Mouse (Mus musculus) hindbrain, embryonic 13.5 days (tissue): ENCODE results near the gene Pgap1. TPM values are rescaled to one million over a fixed set of nuclear protein-coding genes. Genes with fewer than 3 reads are reported as not detected.

ENCODE experiments used
- polyA plus RNA-seq: library from polyadenylated mRNA; unstranded; fragments of >200 nt; fragmentation: Nextera tagmentation; extraction: Ambion mirVana; gene quantifications from 2 replicates; pipeline ENCODE4 v1.2.1, GENCODE M21; 2015

The Pgap1 gene
- polyA plus RNA-seq, 1 experiment from 2014 or later, result 25.8 TPM

Other genes with a start within 250 kb of the Pgap1 start
- gene Gtf3c3, start 118.7 kb downstream of the Pgap1 start, polyA plus RNA-seq, result 22.6 and 23.1 TPM in 2 replicates